Mouse (Mus musculus) liver, embryonic 14.5 days (tissue): ENCODE results near the gene Sgms2.

Source experiments
- CTCF ChIP-seq: IDR thresholded peaks from 2 replicates; pipeline ENCODE4 v1.5.1; 2016; ENCODE audit warnings: antibody characterized with exemption, low read depth, control low read depth
- EP300 ChIP-seq: IDR thresholded peaks from 2 replicates; pipeline ENCODE4 v1.6.1; 2016; ENCODE audit warnings: antibody characterized with exemption, low read depth

- no peak for TF ChIP-seq EP300
- no peak for TF ChIP-seq CTCF
Observed at GRCm38 (mm10) chr3:131372996-131373395, 118.2 kb downstream of the Sgms2 start.
